Mouse (Mus musculus) frontal cortex, postnatal 10 days (tissue): ENCODE measurements at regions not wholly inside any gene's neighbourhood (a gene's known extent, or its start where the extent isn't known, plus 50 kb on each side); places are given as distances from the start of the nearest gene placed in this dataset.
A peak's percentile ranks its signal among the peaks of the same experiment; 100 is the strongest.

Experiments used
- DNase-seq, 2 experiments: peaks; one replicate each; pipeline ENCODE4 v3.0.0; 2022; ENCODE audit warnings: low spot score in 2 of 2, mixed read lengths in 1 of 2

GRCm38 (mm10) chr17:85844486-85844885 is 156.4 kb upstream of the Six2 start:
- no peak for DNase-seq

- DNase-seq: no peak
These were observed 135.0 kb upstream of the Six2 start for GRCm38 (mm10) chr17:85823036-85823435.

- no peak for DNase-seq
These were observed 133.8 kb upstream of the Six2 start for GRCm38 (mm10) chr17:85821861-85822260.

- DNase-seq: no peak
These were observed 130.2 kb upstream of the Six2 start for GRCm38 (mm10) chr17:85818098-85818855.

GRCm38 (mm10) chr17:85816521-85816920 is 128.4 kb upstream of the Six2 start:
- DNase-seq: no peak

- DNase-seq: no peak
These were observed 128.0 kb upstream of the Six2 start for GRCm38 (mm10) chr17:85816056-85816455.

GRCm38 (mm10) chr17:85808580-85808979 is 120.5 kb upstream of the Six2 start:
- DNase-seq: no peak

GRCm38 (mm10) chr17:85805726-85806359 is 117.8 kb upstream of the Six2 start:
- no peak for DNase-seq

GRCm38 (mm10) chr17:85804631-85805030 is 116.6 kb upstream of the Six2 start:
- DNase-seq: no peak

GRCm38 (mm10) chr17:85801734-85802133 is 113.7 kb upstream of the Six2 start:
- no peak for DNase-seq

- DNase-seq: no peak
These were observed 113.1 kb upstream of the Six2 start for GRCm38 (mm10) chr17:85801079-85801605.

GRCm38 (mm10) chr17:85800357-85801078 is 112.4 kb upstream of the Six2 start:
- DNase-seq: no peak

GRCm38 (mm10) chr17:85799865-85800356 is 111.8 kb upstream of the Six2 start:
- DNase-seq: no peak

- DNase-seq: no peak
These were observed 111.2 kb upstream of the Six2 start for GRCm38 (mm10) chr17:85799081-85799864.

- DNase-seq: no peak
These were observed 109.7 kb upstream of the Six2 start for GRCm38 (mm10) chr17:85797755-85798154.

GRCm38 (mm10) chr17:85795820-85796219 is 107.7 kb upstream of the Six2 start:
- DNase-seq: no peak

- DNase-seq: no peak
These were observed 97.7 kb upstream of the Six2 start for GRCm38 (mm10) chr17:85785625-85786294.

GRCm38 (mm10) chr17:85780477-85780876 is 92.4 kb upstream of the Six2 start:
- DNase-seq: no peak

GRCm38 (mm10) chr17:85776876-85777275 is 88.8 kb upstream of the Six2 start:
- DNase-seq: peak; percentile 55 to 75

GRCm38 (mm10) chr17:85768341-85768740 is 80.3 kb upstream of the Six2 start:
- no peak for DNase-seq
